Mouse (Mus musculus): ENCODE results near the gene Rapgef4. TPM values are rescaled to one million over a fixed set of nuclear protein-coding genes. Genes with fewer than 3 reads are reported as not detected.

The Rapgef4 gene
- polyA plus RNA-seq, 1 experiment from 2014 or later: 5.9 TPM

DNA sequence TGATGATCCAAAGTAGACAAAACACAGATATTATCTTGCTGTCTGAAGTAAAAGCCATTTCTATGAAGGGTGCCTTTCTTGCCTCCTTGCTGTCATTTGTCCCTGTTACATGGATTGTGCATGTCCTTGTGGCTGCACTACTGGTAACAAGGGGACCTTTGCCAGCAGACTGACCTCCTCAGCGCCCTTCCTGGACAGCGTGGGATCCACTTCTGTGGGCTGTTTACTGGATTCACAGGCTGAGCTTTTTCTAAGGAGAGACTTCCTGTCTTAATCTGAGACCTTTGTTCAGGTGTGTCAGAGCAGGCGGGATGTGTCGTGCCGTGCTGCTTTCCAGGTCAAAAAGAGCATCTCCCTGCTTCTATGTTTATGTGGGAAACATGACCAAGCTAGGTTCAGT is 132.7 kb downstream of the Rapgef4 start:
- no peak overlapping the region for H3K4me3 ChIP-seq
- no peak overlapping the region for H3K27ac ChIP-seq
- H3K27me3 ChIP-seq: no peaks in the 10 kb centered on the region
- no peak overlapping the region for H3K9ac ChIP-seq
- H3K4me2 ChIP-seq: no peak overlapping the region
- 90% methylated on average over 5 of the region's 5 CpGs for WGBS
- no peak for ATAC-seq
- no peaks in the 10 kb centered on the region for H3K9me3 ChIP-seq (replicated peaks)
- peaks cover 11% of the 10 kb centered on the region for H3K4me1 ChIP-seq
- H3K36me3 ChIP-seq (ENCODE audit: poor library complexity, severe bottlenecking): no peaks in the 10 kb centered on the region

DNA sequence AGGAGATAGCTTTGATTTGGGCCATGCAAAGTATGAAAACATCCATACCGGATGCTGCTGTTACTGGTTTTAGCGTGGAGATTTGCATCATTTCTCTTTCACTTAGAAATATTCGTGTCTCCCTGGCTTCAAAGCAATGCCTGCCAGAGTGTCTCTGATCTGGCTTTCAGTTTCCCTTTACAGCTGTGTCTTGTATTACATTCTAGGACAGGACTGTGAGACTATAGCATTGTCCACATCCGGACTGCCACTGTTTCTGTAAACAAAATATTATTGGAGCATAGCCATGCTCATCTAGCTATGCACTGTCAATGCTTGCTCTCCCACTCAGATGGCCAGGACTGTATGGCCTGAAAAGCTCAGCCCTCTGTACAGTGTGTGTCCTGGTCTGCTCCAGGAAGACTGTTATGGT is 133.1 kb downstream of the Rapgef4 start:
- ATAC-seq: no peak
- 87% methylated on average over 4 of the region's 4 CpGs for WGBS
- H3K4me3 ChIP-seq: no peak overlapping the region
- no peaks in the 10 kb centered on the region for H3K27me3 ChIP-seq
- no peak overlapping the region for H3K27ac ChIP-seq
- peaks cover 6% of the 10 kb centered on the region for H3K4me1 ChIP-seq
- H3K4me2 ChIP-seq: no peak overlapping the region
- H3K36me3 ChIP-seq (ENCODE audit: poor library complexity, severe bottlenecking): no peaks in the 10 kb centered on the region
- H3K9me3 ChIP-seq (replicated peaks): no peaks in the 10 kb centered on the region
- H3K9ac ChIP-seq: no peak overlapping the region

DNA sequence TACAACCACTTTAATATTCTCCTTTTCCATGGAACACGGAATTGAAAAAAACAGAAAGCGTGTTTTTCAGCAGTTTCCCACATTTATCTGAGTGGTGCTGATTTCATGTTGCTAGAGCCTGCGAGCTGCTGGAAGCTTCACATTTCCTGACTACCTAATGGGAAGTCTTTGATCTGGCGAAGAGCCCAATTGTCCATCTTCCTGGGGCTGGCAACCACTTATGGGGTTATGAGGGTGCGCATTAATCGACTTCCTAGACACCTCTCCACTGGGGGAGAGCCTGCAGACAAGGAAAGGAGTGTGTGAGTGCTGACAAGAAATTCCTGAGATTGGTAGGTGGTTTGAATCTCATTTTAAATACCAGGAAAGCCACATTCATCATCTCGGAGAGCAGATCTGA is 135.1 kb downstream of the Rapgef4 start:
- WGBS: 79% methylated on average over 7 of the region's 7 CpGs
- H3K27ac ChIP-seq: no peak overlapping the region
- no peak overlapping the region for H3K9ac ChIP-seq
- H3K4me1 ChIP-seq: peaks cover 5% of the 10 kb centered on the region
- no peak for ATAC-seq
- no peaks in the 10 kb centered on the region for H3K27me3 ChIP-seq
- H3K9me3 ChIP-seq (replicated peaks): no peaks in the 10 kb centered on the region
- H3K36me3 ChIP-seq (ENCODE audit: poor library complexity, severe bottlenecking): no peaks in the 10 kb centered on the region
- no peak overlapping the region for H3K4me2 ChIP-seq
- no peak overlapping the region for H3K4me3 ChIP-seq

DNA sequence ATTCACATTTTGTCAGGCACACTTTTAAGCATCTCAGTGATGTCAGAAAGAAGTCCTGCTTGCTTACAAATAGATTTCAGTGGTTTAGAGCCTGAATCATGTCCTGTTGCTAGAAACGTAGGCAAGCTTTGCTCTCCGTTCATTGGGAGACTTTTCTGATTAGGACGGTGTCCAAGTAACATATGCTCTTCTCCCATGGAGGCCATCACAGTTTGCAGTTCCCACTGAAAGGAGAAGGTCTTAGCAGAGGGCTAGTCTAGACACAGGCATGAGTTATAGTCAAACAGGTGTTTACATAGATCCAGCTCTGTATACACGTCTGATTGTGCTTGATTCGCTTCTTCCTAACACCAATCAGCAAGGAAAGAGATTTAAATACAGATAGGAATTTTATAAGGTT is 135.7 kb downstream of the Rapgef4 start:
- ATAC-seq: no peak
- H3K4me3 ChIP-seq: no peak overlapping the region
- H3K4me2 ChIP-seq: no peak overlapping the region
- H3K4me1 ChIP-seq: peaks cover 10% of the 10 kb centered on the region
- H3K9ac ChIP-seq: no peak overlapping the region
- 86% methylated on average over 5 of the region's 5 CpGs for WGBS
- H3K27me3 ChIP-seq: no peaks in the 10 kb centered on the region
- no peaks in the 10 kb centered on the region for H3K36me3 ChIP-seq (ENCODE audit: poor library complexity, severe bottlenecking)
- H3K9me3 ChIP-seq (replicated peaks): no peaks in the 10 kb centered on the region
- H3K27ac ChIP-seq: no peak overlapping the region

DNA sequence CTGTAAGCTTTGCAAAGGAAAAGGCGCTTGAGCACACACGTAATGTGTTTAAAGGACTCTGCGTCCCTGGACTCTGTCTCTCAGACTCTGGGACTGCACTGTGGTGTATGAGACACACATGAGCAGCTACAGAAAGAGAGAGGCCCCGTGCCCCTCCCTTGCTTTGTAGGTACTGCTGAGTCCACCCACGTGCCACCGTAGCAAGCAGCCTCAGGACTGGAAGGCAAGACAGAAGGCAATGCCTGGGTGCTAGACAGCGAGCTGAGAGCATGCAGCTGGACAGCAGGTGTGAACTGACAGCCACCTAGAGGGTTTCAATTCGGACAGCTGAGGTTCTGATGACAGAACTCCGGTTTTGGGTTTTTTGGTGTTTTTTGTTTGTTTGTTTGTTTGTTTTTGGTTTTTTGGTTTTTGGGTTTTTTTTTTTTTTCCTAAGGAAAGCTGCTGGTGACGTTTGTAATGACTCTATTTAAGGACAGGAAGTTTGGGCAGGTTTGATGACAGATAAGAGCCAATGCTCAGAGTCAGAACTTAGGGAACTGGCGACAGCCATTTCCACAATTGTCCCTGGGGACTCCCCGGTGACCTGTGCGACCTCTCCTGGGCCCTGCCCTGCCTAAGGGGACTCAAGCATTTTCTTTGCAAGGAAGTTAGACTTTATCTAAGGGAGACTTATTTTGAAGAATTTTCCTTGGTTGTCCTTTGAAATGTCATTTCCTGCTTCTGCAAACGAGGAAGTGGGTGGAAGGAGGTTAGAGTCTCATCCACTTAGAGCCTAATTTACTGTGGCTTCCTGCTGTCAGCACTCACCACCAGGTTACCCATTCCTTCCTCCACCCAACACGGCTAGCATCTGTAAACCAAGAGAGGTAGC is 136.3 kb downstream of the Rapgef4 start:
- Histone ChIP-seq H3K9me3 (replicated peaks) (no peaks in the 10 kb centered on the region), H3K4me2 (no peak overlapping the region), H3K27me3 (no peaks in the 10 kb centered on the region), H3K9ac (no peak overlapping the region), H3K36me3 (ENCODE audit: poor library complexity, severe bottlenecking) (no peaks in the 10 kb centered on the region), H3K4me1 (peaks cover 15% of the 10 kb centered on the region), H3K4me3 (no peak overlapping the region), H3K27ac (no peak overlapping the region)
- no peak for ATAC-seq
- WGBS: 66% methylated on average over 15 of the region's 15 CpGs

DNA sequence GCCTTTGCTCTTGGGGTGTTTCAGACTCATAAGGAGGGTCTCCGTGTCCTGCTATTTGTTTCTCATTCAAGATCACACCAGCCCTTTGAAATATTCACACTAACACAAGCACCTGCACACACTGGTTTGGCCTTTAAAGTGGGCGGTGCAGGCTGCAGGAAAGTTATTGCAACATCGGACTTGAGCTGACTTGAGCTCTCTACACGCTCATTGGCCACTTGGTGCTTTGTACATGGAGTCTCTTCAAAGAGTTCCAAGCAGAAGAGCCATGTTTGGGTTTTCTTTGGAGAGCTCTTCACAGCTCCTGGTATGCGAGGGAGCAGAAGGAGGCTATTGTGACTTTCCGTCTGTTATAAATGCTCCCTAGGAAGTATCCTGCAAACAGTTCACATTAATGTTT is 139.2 kb downstream of the Rapgef4 start:
- Histone ChIP-seq H3K9me3 (replicated peaks) (no peaks in the 10 kb centered on the region), H3K27ac (no peak overlapping the region), H3K27me3 (no peaks in the 10 kb centered on the region), H3K36me3 (ENCODE audit: poor library complexity, severe bottlenecking) (no peaks in the 10 kb centered on the region), H3K4me3 (no peak overlapping the region), H3K9ac (no peak overlapping the region), H3K4me1 (peaks cover 31% of the 10 kb centered on the region), H3K4me2 (no peak overlapping the region)
- no peak for ATAC-seq
- 71% methylated on average over 6 of the region's 6 CpGs for WGBS

DNA sequence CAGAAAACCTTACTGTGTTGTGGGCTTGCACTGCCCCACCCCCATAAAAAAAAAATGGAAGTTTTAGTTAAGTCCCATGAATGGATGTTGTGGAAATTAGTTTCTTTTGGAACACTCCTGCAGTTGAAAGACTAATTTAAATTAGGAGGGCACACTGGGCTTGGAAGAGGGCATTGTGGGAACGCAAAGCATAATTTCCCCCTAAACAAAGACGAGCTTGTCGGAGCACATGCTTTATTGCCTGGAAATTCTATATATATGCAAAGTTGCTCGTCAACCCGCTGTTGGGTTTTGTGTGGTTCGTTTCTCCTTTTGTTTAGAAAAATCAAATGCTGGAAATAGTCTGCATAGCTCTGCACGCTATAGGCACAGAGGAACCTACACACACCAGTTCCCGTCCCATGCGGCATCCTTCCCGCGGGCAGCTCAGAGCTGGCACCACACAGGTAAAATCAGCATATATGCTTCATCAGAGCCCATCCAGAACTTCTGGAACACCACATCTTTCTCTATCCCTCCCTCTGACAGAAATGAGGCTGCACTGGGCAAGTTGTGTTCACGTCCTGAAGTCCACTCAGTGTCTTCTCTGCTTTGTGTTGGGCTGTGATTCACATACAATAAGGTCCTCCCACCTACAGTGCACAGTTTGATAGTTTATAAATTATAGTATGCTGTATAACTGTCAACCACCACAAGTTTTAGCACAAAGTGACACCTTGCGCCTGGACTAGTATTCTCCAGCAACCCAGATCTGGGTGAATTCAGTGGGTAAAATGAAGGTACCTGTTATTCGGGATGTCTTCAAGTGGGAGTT is 141.6 kb downstream of the Rapgef4 start:
- no peak overlapping the region; the same call in 1 of the 2 replicates for H3K9ac ChIP-seq
- H3K4me2 ChIP-seq: peak overlapping the region; percentile 47
- ATAC-seq: peak; percentile 90
- H3K4me3 ChIP-seq: no peak overlapping the region
- no peaks in the 10 kb centered on the region for H3K27me3 ChIP-seq
- WGBS: 30% methylated on average over 14 of the region's 14 CpGs
- peaks cover 27% of the 10 kb centered on the region for H3K4me1 ChIP-seq
- peak overlapping the region; percentile 70 for H3K27ac ChIP-seq
- no peaks in the 10 kb centered on the region for H3K36me3 ChIP-seq (ENCODE audit: poor library complexity, severe bottlenecking)
- no peaks in the 10 kb centered on the region for H3K9me3 ChIP-seq (replicated peaks)

DNA sequence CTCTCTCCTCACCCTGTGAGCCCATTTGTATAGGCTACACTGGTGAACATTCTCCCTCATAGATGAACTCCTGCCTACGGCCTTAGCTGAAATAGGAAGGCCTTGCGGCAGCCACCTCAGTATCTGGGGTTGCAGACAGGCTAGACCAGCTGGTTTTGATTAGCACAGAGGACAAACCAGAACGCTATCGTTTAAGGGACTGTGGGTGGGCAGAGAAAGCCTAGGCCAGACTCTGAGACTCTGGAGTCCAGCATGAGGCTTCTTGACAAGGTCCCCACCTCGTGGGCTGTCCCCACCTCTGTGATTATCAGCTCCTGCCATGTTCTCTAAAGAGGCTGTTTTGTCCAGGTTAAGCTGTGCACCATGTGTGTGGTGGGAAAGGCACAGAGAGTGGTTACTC is 142.8 kb downstream of the Rapgef4 start:
- H3K9ac ChIP-seq: no peak overlapping the region
- peaks cover 27% of the 10 kb centered on the region for H3K4me1 ChIP-seq
- H3K36me3 ChIP-seq (ENCODE audit: poor library complexity, severe bottlenecking): no peaks in the 10 kb centered on the region
- ATAC-seq: no peak
- no peak overlapping the region for H3K4me2 ChIP-seq
- 87% methylated on average over 5 of the region's 5 CpGs for WGBS
- H3K9me3 ChIP-seq (replicated peaks): no peaks in the 10 kb centered on the region
- H3K27me3 ChIP-seq: no peaks in the 10 kb centered on the region
- H3K4me3 ChIP-seq: no peak overlapping the region
- H3K27ac ChIP-seq: no peak overlapping the region

DNA sequence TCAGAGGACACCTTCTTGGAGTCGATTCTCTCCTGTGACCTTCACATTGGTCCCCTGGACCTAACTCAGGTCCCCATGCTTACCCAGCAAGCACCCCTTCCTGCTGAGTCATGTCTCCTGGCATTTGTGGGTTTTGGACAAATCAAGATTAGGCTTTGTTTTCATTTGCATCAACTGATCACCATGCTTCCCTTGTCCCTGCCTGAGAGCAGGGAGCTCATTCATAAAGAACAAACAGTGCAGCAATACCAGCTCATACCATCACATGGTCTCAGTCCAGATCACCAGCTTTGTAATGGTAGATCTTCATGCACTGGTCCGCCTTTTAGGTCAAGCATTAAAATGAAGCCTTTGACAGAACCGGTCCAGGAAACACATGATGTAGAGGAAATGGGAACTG is 144.7 kb downstream of the Rapgef4 start:
- Histone ChIP-seq H3K4me3 (no peak overlapping the region), H3K27me3 (no peaks in the 10 kb centered on the region), H3K27ac (no peak overlapping the region), H3K9ac (no peak overlapping the region), H3K9me3 (replicated peaks) (no peaks in the 10 kb centered on the region), H3K4me2 (no peak overlapping the region), H3K36me3 (ENCODE audit: poor library complexity, severe bottlenecking) (no peaks in the 10 kb centered on the region), H3K4me1 (peaks cover 27% of the 10 kb centered on the region)
- WGBS: 88% methylated on average over 3 of the region's 3 CpGs
- ATAC-seq: no peak

DNA sequence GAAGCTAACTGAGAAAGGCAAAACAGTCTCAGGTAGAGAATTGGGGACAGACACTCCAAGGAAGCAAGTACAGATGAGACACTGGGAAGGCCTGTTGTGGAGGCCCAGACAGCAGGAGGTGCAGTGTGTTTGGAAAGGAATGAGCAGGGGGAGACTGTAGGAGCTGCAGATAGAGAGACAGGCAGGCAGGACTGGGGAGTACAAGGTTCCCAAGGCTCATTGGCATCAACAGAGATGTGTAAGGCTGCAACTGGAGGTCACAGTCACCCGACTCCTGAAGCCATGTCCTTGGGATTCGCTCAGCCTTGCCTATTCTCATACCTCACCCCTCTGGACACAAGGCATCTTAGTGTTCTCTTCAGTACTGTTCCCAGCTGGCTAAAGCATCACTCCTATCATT is 145.4 kb downstream of the Rapgef4 start:
- no peaks in the 10 kb centered on the region for H3K27me3 ChIP-seq
- H3K4me1 ChIP-seq: peaks cover 23% of the 10 kb centered on the region
- no peak for ATAC-seq
- no peaks in the 10 kb centered on the region for H3K9me3 ChIP-seq (replicated peaks)
- no peak overlapping the region for H3K27ac ChIP-seq
- no peak overlapping the region for H3K4me3 ChIP-seq
- H3K36me3 ChIP-seq (ENCODE audit: poor library complexity, severe bottlenecking): no peaks in the 10 kb centered on the region
- H3K4me2 ChIP-seq: no peak overlapping the region
- 100% methylated on average over 2 of the region's 2 CpGs for WGBS
- no peak overlapping the region for H3K9ac ChIP-seq

DNA sequence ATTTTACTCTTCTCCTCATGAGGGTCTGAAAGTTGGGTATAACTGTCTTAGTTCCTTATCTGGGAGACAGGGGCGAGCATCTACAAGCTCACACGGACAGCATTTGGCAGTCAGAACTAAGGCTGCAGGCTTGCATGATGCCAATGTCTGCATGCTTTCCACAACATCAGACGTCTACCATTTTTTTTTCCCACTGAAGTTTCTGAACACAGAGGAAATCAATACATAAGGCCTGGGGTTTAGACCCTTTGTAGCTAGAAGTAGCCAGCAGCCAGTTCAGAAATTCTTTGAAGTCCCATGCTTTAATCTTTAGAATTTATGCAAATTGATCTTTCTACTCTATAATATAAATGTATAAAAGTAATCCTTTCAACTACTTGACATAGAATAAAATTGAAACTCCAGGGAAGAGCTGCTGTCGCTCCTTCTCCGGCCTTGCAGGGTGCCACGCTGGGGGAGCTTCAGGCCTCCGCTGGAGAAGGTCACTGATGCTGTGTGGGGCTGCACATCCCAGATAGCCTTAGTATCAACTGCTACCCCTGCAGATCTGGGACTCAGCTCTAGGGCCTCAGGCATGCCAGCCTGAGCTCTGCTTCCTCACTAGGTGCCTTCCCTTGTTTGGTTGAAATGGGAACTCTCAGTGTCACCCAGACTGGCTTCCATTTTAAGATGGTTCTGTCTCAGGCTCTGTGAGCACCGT is 148.7 kb downstream of the Rapgef4 start:
- Histone ChIP-seq H3K9ac (no peak overlapping the region), H3K4me1 (no peaks in the 10 kb centered on the region), H3K4me3 (no peak overlapping the region), H3K36me3 (ENCODE audit: poor library complexity, severe bottlenecking) (no peaks in the 10 kb centered on the region), H3K27me3 (no peaks in the 10 kb centered on the region), H3K27ac (no peak overlapping the region), H3K9me3 (replicated peaks) (no peaks in the 10 kb centered on the region), H3K4me2 (no peak overlapping the region)
- 69% methylated on average over 8 of the region's 8 CpGs for WGBS
- no peak for ATAC-seq

DNA sequence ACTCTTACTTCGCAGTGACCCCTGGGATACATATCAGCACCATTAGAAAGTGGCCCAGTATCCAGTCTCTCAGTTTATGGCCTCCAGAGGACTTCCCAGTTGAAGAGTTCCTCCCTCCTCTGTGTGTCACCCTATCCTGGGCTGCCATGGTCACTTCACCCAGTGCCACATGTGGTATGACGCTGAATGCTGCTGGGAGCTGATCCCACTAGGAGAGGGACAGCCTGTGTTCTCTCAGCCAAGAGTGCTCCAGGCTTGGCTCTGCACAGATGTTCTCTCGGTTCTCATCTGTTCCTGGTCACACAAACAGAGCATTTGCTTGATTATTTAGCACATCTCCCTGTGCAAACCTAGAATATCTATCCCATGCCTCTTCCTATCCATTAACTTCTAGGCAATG is 151.2 kb downstream of the Rapgef4 start:
- Histone ChIP-seq H3K27me3 (no peaks in the 10 kb centered on the region), H3K4me2 (no peak overlapping the region), H3K9me3 (replicated peaks) (no peaks in the 10 kb centered on the region), H3K27ac (no peak overlapping the region), H3K4me3 (no peak overlapping the region), H3K9ac (no peak overlapping the region), H3K36me3 (ENCODE audit: poor library complexity, severe bottlenecking) (no peaks in the 10 kb centered on the region), H3K4me1 (peaks cover 11% of the 10 kb centered on the region)
- WGBS: 95% methylated on average over 3 of the region's 3 CpGs
- ATAC-seq: no peak

Measured in forebrain, embryonic 13.5 days (tissue).